Mouse (Mus musculus): ENCODE data around the gene Fut7.

The Fut7 gene

GRCm38 (mm10) chr2:25460551-25461309, 37.7 kb downstream of the Fut7 start, which contains the start of gene Paxx:
TSS of gene Paxx (minus strand) at chr2:25461094.
- DNase-seq = peak; percentile 92 to 94

GRCm38 (mm10) chr2:25461407-25461806, 38.3 kb downstream of the Fut7 start:
- DNase-seq = no peak

- DNase-seq = peak; percentile 65 to 73
Observed at GRCm38 (mm10) chr2:25463630-25464029, 40.6 kb downstream of the Fut7 start.

GRCm38 (mm10) chr2:25465256-25465655, 42.2 kb downstream of the Fut7 start:
- DNase-seq = no peak

GRCm38 (mm10) chr2:25465816-25466635, 43.0 kb downstream of the Fut7 start:
- DNase-seq = peak; percentile 53 to 61

GRCm38 (mm10) chr2:25467606-25468303, 44.7 kb downstream of the Fut7 start:
- DNase-seq = no peak

GRCm38 (mm10) chr2:25468962-25469915, 46.2 kb downstream of the Fut7 start:
- DNase-seq = peak; percentile 67 to 77

- peak in 1 of 2 experiments; percentile 34 for DNase-seq
Observed at GRCm38 (mm10) chr2:25469969-25470368, 46.9 kb downstream of the Fut7 start, which contains the start of gene Ptgds. TSS of gene Ptgds (minus strand) at chr2:25470046.

- DNase-seq = no peak
Observed at GRCm38 (mm10) chr2:25472550-25472949, 49.5 kb downstream of the Fut7 start.

All from cerebellum, adult 18-20 months (tissue).